Mouse (Mus musculus): ENCODE results near the gene Atp6v0c. TPM values are rescaled to one million over a fixed set of nuclear protein-coding genes. Genes with fewer than 3 reads are reported as not detected.
A peak's percentile ranks its signal among the peaks of the same experiment; 100 is the strongest.

Atp6v0c gene
- polyA plus RNA-seq, 1 experiment: 377 TPM

- Histone ChIP-seq H3ac (ENCODE audit: control insufficient read depth, insufficient read length, low read depth) (peak overlapping the region; percentile 92), H3K27me3 (ENCODE audit: control insufficient read depth, insufficient read depth, insufficient read length) (no peaks in the 10 kb centered on the region), H3K79me2 (ENCODE audit: control insufficient read depth, insufficient read depth) (peaks cover 48% of the 10 kb centered on the region), H3K4me3 (ENCODE audit: insufficient read depth, poor library complexity, severe bottlenecking) (peak overlapping the region; percentile 69), H3K79me3 (ENCODE audit: low read depth) (peaks cover 40% of the 10 kb centered on the region), H3K36me3 (ENCODE audit: control insufficient read depth, insufficient read depth) (peaks cover 8% of the 10 kb centered on the region)
- TF ChIP-seq CTCF (IDR thresholded peaks at IDR 0.05; ENCODE audit: control insufficient read depth, insufficient read depth, insufficient read length): no peak
- no peak for TF ChIP-seq USF1 (IDR thresholded peaks at IDR 0.05; ENCODE audit: low read depth)
- TF ChIP-seq MAX (IDR thresholded peaks at IDR 0.05): no peak
- no peak for TF ChIP-seq CEBPB (IDR thresholded peaks at IDR 0.05; ENCODE audit: low read depth)
- no peak for TF ChIP-seq FOSL1 (IDR thresholded peaks at IDR 0.05; ENCODE audit: insufficient read depth, low read length, poor library complexity, severe bottlenecking)
- no peak for TF ChIP-seq MYOD1 (IDR thresholded peaks at IDR 0.05; ENCODE audit: control insufficient read depth, insufficient read length, low read depth)
- TF ChIP-seq MYOG (IDR thresholded peaks at IDR 0.05; ENCODE audit: control insufficient read depth, extremely low read depth, insufficient read length): no peak
Measured at GRCm38 (mm10) chr17:24141425-24141920, 28.0 kb downstream of the Atp6v0c start.

GRCm38 (mm10) chr17:24140845-24141424 is 28.6 kb downstream of the Atp6v0c start:
- Histone ChIP-seq H3K79me2 (ENCODE audit: control insufficient read depth, insufficient read depth) (peaks cover 53% of the 10 kb centered on the region), H3K4me3 (ENCODE audit: insufficient read depth, poor library complexity, severe bottlenecking) (peak overlapping the region; percentile 69), H3K79me3 (ENCODE audit: low read depth) (peaks cover 43% of the 10 kb centered on the region), H3K36me3 (ENCODE audit: control insufficient read depth, insufficient read depth) (peaks cover 8% of the 10 kb centered on the region), H3ac (ENCODE audit: control insufficient read depth, insufficient read length, low read depth) (peak overlapping the region; percentile 92), H3K27me3 (ENCODE audit: control insufficient read depth, insufficient read depth, insufficient read length) (no peaks in the 10 kb centered on the region)
- TF ChIP-seq CTCF (IDR thresholded peaks at IDR 0.05; ENCODE audit: control insufficient read depth, insufficient read depth, insufficient read length) (no peak), CEBPB (IDR thresholded peaks at IDR 0.05; ENCODE audit: low read depth) (no peak), FOSL1 (IDR thresholded peaks at IDR 0.05; ENCODE audit: insufficient read depth, low read length, poor library complexity, severe bottlenecking) (no peak), MAX (IDR thresholded peaks at IDR 0.05) (no peak), MYOD1 (IDR thresholded peaks at IDR 0.05; ENCODE audit: control insufficient read depth, insufficient read length, low read depth) (no peak), MYOG (IDR thresholded peaks at IDR 0.05; ENCODE audit: control insufficient read depth, extremely low read depth, insufficient read length) (no peak), USF1 (IDR thresholded peaks at IDR 0.05; ENCODE audit: low read depth) (no peak)

GRCm38 (mm10) chr17:24139968-24140367 is 29.5 kb downstream of the Atp6v0c start:
- no peak for TF ChIP-seq CEBPB (IDR thresholded peaks at IDR 0.05; ENCODE audit: low read depth)
- no peak for TF ChIP-seq MAX (IDR thresholded peaks at IDR 0.05)
- no peak for TF ChIP-seq USF1 (IDR thresholded peaks at IDR 0.05; ENCODE audit: low read depth)
- TF ChIP-seq FOSL1 (IDR thresholded peaks at IDR 0.05; ENCODE audit: insufficient read depth, low read length, poor library complexity, severe bottlenecking): no peak
- TF ChIP-seq CTCF (IDR thresholded peaks at IDR 0.05; ENCODE audit: control insufficient read depth, insufficient read depth, insufficient read length): no peak
- TF ChIP-seq MYOG (IDR thresholded peaks at IDR 0.05; ENCODE audit: control insufficient read depth, extremely low read depth, insufficient read length): no peak
- TF ChIP-seq MYOD1 (IDR thresholded peaks at IDR 0.05; ENCODE audit: control insufficient read depth, insufficient read length, low read depth): no peak
- no peak overlapping the region for H3K4me3 ChIP-seq (ENCODE audit: insufficient read depth, poor library complexity, severe bottlenecking)

GRCm38 (mm10) chr17:24139256-24139655 is 30.2 kb downstream of the Atp6v0c start:
- Histone ChIP-seq H3K36me3 (ENCODE audit: control insufficient read depth, insufficient read depth) (peaks cover 8% of the 10 kb centered on the region), H3K27me3 (ENCODE audit: control insufficient read depth, insufficient read depth, insufficient read length) (no peaks in the 10 kb centered on the region), H3K79me2 (ENCODE audit: control insufficient read depth, insufficient read depth) (peaks cover 65% of the 10 kb centered on the region), H3K79me3 (ENCODE audit: low read depth) (peaks cover 47% of the 10 kb centered on the region), H3ac (ENCODE audit: control insufficient read depth, insufficient read length, low read depth) (no peak overlapping the region), H3K4me3 (ENCODE audit: insufficient read depth, poor library complexity, severe bottlenecking) (no peak overlapping the region)
- TF ChIP-seq MAX (IDR thresholded peaks at IDR 0.05) (no peak), MYOG (IDR thresholded peaks at IDR 0.05; ENCODE audit: control insufficient read depth, extremely low read depth, insufficient read length) (no peak), MYOD1 (IDR thresholded peaks at IDR 0.05; ENCODE audit: control insufficient read depth, insufficient read length, low read depth) (no peak), CTCF (IDR thresholded peaks at IDR 0.05; ENCODE audit: control insufficient read depth, insufficient read depth, insufficient read length) (no peak), FOSL1 (IDR thresholded peaks at IDR 0.05; ENCODE audit: insufficient read depth, low read length, poor library complexity, severe bottlenecking) (no peak), USF1 (IDR thresholded peaks at IDR 0.05; ENCODE audit: low read depth) (no peak), CEBPB (IDR thresholded peaks at IDR 0.05; ENCODE audit: low read depth) (no peak)

More at GRCm38 (mm10) chr17:24139968-24140367, 29.5 kb downstream of the Atp6v0c start:
- Histone ChIP-seq H3ac (ENCODE audit: control insufficient read depth, insufficient read length, low read depth) (no peak overlapping the region), H3K36me3 (ENCODE audit: control insufficient read depth, insufficient read depth) (peaks cover 8% of the 10 kb centered on the region), H3K79me3 (ENCODE audit: low read depth) (peaks cover 43% of the 10 kb centered on the region), H3K27me3 (ENCODE audit: control insufficient read depth, insufficient read depth, insufficient read length) (no peaks in the 10 kb centered on the region), H3K79me2 (ENCODE audit: control insufficient read depth, insufficient read depth) (peaks cover 58% of the 10 kb centered on the region)

- H3K36me3 ChIP-seq (ENCODE audit: control insufficient read depth, insufficient read depth): peaks cover 8% of the 10 kb centered on the region
- H3K79me2 ChIP-seq (ENCODE audit: control insufficient read depth, insufficient read depth): peaks cover 84% of the 10 kb centered on the region
- H3K4me3 ChIP-seq (ENCODE audit: insufficient read depth, poor library complexity, severe bottlenecking): no peak overlapping the region
- no peak overlapping the region for H3ac ChIP-seq (ENCODE audit: control insufficient read depth, insufficient read length, low read depth)
- H3K27me3 ChIP-seq (ENCODE audit: control insufficient read depth, insufficient read depth, insufficient read length): no peaks in the 10 kb centered on the region
- peaks cover 62% of the 10 kb centered on the region for H3K79me3 ChIP-seq (ENCODE audit: low read depth)
- TF ChIP-seq USF1 (IDR thresholded peaks at IDR 0.05; ENCODE audit: low read depth) (no peak), MYOD1 (IDR thresholded peaks at IDR 0.05; ENCODE audit: control insufficient read depth, insufficient read length, low read depth) (no peak), CTCF (IDR thresholded peaks at IDR 0.05; ENCODE audit: control insufficient read depth, insufficient read depth, insufficient read length) (no peak), MYOG (IDR thresholded peaks at IDR 0.05; ENCODE audit: control insufficient read depth, extremely low read depth, insufficient read length) (no peak), FOSL1 (IDR thresholded peaks at IDR 0.05; ENCODE audit: insufficient read depth, low read length, poor library complexity, severe bottlenecking) (no peak), CEBPB (IDR thresholded peaks at IDR 0.05; ENCODE audit: low read depth) (no peak), MAX (IDR thresholded peaks at IDR 0.05) (no peak)
Measured at GRCm38 (mm10) chr17:24137226-24137880, 32.1 kb downstream of the Atp6v0c start.
